ENCODE assay signal across 21 mouse cellular contexts in the genomic region with DNA sequence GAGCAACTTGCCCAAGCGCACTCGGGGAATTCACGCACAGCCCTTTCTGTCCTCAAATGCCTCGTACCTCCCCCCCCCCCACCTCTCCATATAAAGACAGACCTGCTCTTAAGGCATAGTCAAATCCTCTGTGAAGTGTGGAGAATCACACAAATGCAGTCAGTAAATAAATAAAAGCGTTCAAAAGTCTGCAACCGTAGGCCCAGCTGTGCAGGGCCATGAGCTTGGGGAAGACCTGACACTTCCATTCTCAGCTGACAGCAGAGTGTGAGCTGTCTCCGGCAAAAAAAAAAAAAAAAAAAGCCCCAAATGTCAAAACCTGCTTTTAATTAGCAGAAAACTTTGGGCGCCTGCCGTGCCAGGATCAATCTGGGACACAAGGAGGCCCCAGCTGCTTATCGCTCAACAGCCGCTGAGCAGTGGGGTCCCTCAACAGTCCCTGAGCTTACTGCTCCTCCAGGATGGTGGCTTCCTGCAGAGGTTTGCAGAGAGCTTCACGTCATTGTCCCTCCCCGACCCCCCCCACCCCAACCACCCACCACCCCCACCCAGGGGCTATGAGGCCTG. TPM values are rescaled to one million over a fixed set of nuclear protein-coding genes. Genes with fewer than 3 reads are reported as not detected.
DNase-seq lines count a peak whose midpoint lies in the region; ATAC-seq and TF ChIP-seq lines count a peak whose summit lies in the region.
"Had no signal": no experiment of that assay in that cellular context is flagged by ENCODE, and none has a peak within 500 bp of the region (broad histone marks: within the 10 kb centered on the region; RNA-seq: fewer than 3 reads in every experiment).

No protein-coding gene starts in this region.

- DNase-seq in embryo, embryonic 10 days (ENCODE audit: low spot score) = peak; percentile 46
- DNase-seq in embryo, embryonic 9.5 days (ENCODE audit: extremely low spot score) = no peak
- no peak for DNase-seq in neural tube, embryonic 11.5 days (ENCODE audit: low spot score)
- DNase-seq in neural tube, embryonic 10.5 days (ENCODE audit: extremely low spot score, low spot score) = no peak
- peak; percentile 67 for DNase-seq in forebrain, postnatal 0 days
- no peak for DNase-seq in right cerebral cortex, adult 18-20 months
- no peak for DNase-seq in spleen, postnatal 4 days (ENCODE audit: low spot score in 2 of 2)
- DNase-seq: gastrocnemius, adult 2 months; kidney, adult 2 months; kidney, postnatal 36 days; layer of hippocampus, postnatal 36 days; lung, adult 18-20 months; lung, postnatal 4 days; thymus, postnatal 14 days had no signal

- H3K4me1 ChIP-seq in neural tube, embryonic 11.5 days (ENCODE audit: control insufficient read depth, insufficient read depth, low read length) = peaks cover 12% of the 10 kb centered on the region; the same call in 1 of the 2 replicates
- peaks cover 8% of the 10 kb centered on the region; the same call in 1 of the 2 replicates for H3K4me1 ChIP-seq in forebrain, postnatal 0 days (ENCODE audit: insufficient read depth)

- H3K4me3 ChIP-seq in neural tube, embryonic 11.5 days (ENCODE audit: low read depth, low read length) = no peak overlapping the region
- H3K4me3 ChIP-seq in forebrain, postnatal 0 days (ENCODE audit: low read depth, low read length) = no peak overlapping the region
- H3K4me3 ChIP-seq: gastrocnemius, adult 2 months; heart, adult 2 months; myocyte; stomach, embryonic 15.5 days had no signal

- no peaks in the 10 kb centered on the region for H3K9me3 ChIP-seq in neural tube, embryonic 11.5 days (ENCODE audit: control insufficient read depth, low read length)
- H3K9me3 ChIP-seq in forebrain, postnatal 0 days (ENCODE audit: low read length) = no peaks in the 10 kb centered on the region
- H3K9me3 ChIP-seq: stomach, embryonic 15.5 days had no signal

- no peaks in the 10 kb centered on the region for H3K36me3 ChIP-seq in neural tube, embryonic 11.5 days (ENCODE audit: control insufficient read depth, insufficient read depth, low read length)
- H3K36me3 ChIP-seq in forebrain, postnatal 0 days (ENCODE audit: insufficient read depth) = no peaks in the 10 kb centered on the region
- H3K36me3 ChIP-seq: stomach, embryonic 15.5 days had no signal

- H3K27ac ChIP-seq in neural tube, embryonic 11.5 days (ENCODE audit: low read depth, low read length) = no peak overlapping the region
- no peak overlapping the region for H3K27ac ChIP-seq in forebrain, postnatal 0 days (ENCODE audit: low read depth, low read length)
- H3K27ac ChIP-seq: gastrocnemius, adult 2 months; heart, adult 2 months; hindbrain, postnatal 0 days; stomach, embryonic 15.5 days had no signal

- WGBS in neural tube, embryonic 11.5 days = 36% methylated on average over 13 of the region's 13 CpGs
- 23% methylated on average over 13 of the region's 13 CpGs for WGBS in forebrain, postnatal 0 days

- no peak overlapping the region for H3K9ac ChIP-seq in neural tube, embryonic 11.5 days (ENCODE audit: low read length)
- H3K9ac ChIP-seq in forebrain, postnatal 0 days = no peak overlapping the region
- H3K9ac ChIP-seq: stomach, embryonic 15.5 days had no signal

- no peak overlapping the region for H3K4me2 ChIP-seq in neural tube, embryonic 11.5 days (ENCODE audit: low read depth)
- H3K4me2 ChIP-seq in forebrain, postnatal 0 days (ENCODE audit: low read depth) = no peak overlapping the region
- H3K4me2 ChIP-seq: midbrain, embryonic 11.5 days; stomach, embryonic 15.5 days had no signal

- ATAC-seq in neural tube, embryonic 11.5 days (ENCODE audit: insufficient read depth, low FRiP score, low TSS enrichment) = peak; percentile 53; the same call in 1 of the 2 replicates
- peak; percentile 77 for ATAC-seq in forebrain, postnatal 0 days
- no peak for ATAC-seq in erythroid progenitor cell, adult 5-6 weeks (replicated peaks; ENCODE audit: low FRiP score, poor library complexity, severe bottlenecking)
- ATAC-seq: activated CD4-positive, CD25-positive, alpha-beta regulatory T cell, adult 4 months; hindbrain, postnatal 0 days had no signal

- TF ChIP-seq CTCF in forebrain, postnatal 0 days (IDR thresholded peaks at IDR 0.05; ENCODE audit: low read depth) = no peak

- H3K27me3 ChIP-seq in neural tube, embryonic 11.5 days (ENCODE audit: control insufficient read depth, insufficient read depth, low read length) = no peaks in the 10 kb centered on the region
- no peaks in the 10 kb centered on the region for H3K27me3 ChIP-seq in forebrain, postnatal 0 days (ENCODE audit: insufficient read depth, low read length)
- H3K27me3 ChIP-seq: stomach, embryonic 15.5 days had no signal

RNA-seq across cellular contexts. Expression of gene Rtl6, which starts 34.0 kb away (rescaled TPM):
- polyA plus RNA-seq in neural tube, embryonic 11.5 days (2014; fragmentation: Nextera tagmentation; extraction: Ambion mirVana) = 25.0 and 28.7 TPM in 2 replicates
- 54.8 and 75.5 TPM in 2 replicates for total RNA-seq in forebrain, postnatal 0 days (2014; rRNA removed)
- polyA plus RNA-seq in forebrain, postnatal 0 days (2015; fragmentation: Nextera tagmentation; extraction: Ambion mirVana) = 46.2 and 55.1 TPM in 2 replicates
- 1.1 TPM in 1 of 2 replicates, not detected in the other for total RNA-seq in erythroid progenitor cell, adult 5-6 weeks (2015; ENCODE audit: low replicate concordance)
- 0.77 TPM in 1 of 2 replicates, not detected in the other for total RNA-seq in erythroid progenitor cell, adult 5-6 weeks (2017; ENCODE audit: low replicate concordance)

Comparison
In these comparisons a context has a peak if more than half of its experiments do, and no peak if none do; other contexts are left out.
1. DNase-seq: peak in embryo, embryonic 10 days (single experiment) and forebrain, postnatal 0 days (single experiment); none in embryo, embryonic 9.5 days (single experiment), neural tube, embryonic 11.5 days (single experiment), neural tube, embryonic 10.5 days (single experiment), right cerebral cortex, adult 18-20 months (single experiment) and spleen, postnatal 4 days (0 of 2).
2. RNA of gene Rtl6, which starts 34.0 kb away (total RNA-seq): 54.8 to 75.5 TPM in forebrain, postnatal 0 days; 0.77 to 1.1 TPM in erythroid progenitor cell, adult 5-6 weeks; every median in the first group is over 10 times any median in the second.